Mouse (Mus musculus): ENCODE measurements at regions not wholly inside any gene's neighbourhood (a gene's known extent, or its start where the extent isn't known, plus 50 kb on each side); places are given as distances from the start of the nearest gene placed in this dataset.

GRCm38 (mm10) chr10:124402647-124403046 is 986.6 kb downstream of the Slc16a7 start:
- TF ChIP-seq CTCF (IDR thresholded peaks at IDR 0.05; ENCODE audit: extremely low read depth, insufficient read length, insufficient replicate concordance, low read depth, low read length) = no peak
- TF ChIP-seq POLR2A (IDR thresholded peaks at IDR 0.05; ENCODE audit: low read depth, low read length) = no peak
